Mouse (Mus musculus) midbrain, embryonic 12.5 days (tissue): ENCODE results near the gene Tgm1. TPM values are rescaled to one million over a fixed set of nuclear protein-coding genes. Genes with fewer than 3 reads are reported as not detected.

ENCODE experiments used
- ATAC-seq: fragments of 200-750 bp; cut with Nextera tagmentation; 2 replicates; pipeline ENCODE4 v1.8.0; 2017; ENCODE audit warnings: low read depth, moderate TSS enrichment, moderate library complexity; ENCODE audit not compliant: low FRiP score
- H3K27ac ChIP-seq: fragments of 300-500 bp; sonication (generic); replicated peaks from 2 replicates; pipeline ENCODE4 v1.5.1; 2016; ENCODE audit warnings: mild to moderate bottlenecking
- H3K27me3 ChIP-seq: fragments of 300-500 bp; sonication (generic); 2 replicates; pipeline ENCODE4 v1.6.1; 2016; ENCODE audit warnings: mild to moderate bottlenecking
- H3K36me3 ChIP-seq: fragments of 300-500 bp; sonication (generic); 2 replicates; pipeline ENCODE4 v1.6.1; 2016
- H3K4me1 ChIP-seq: fragments of 300-500 bp; sonication (generic); 2 replicates; pipeline ENCODE4 v1.6.1; 2016
- H3K4me2 ChIP-seq: fragments of 300-500 bp; sonication (generic); replicated peaks from 2 replicates; pipeline ENCODE4 v1.6.1; 2016; ENCODE audit warnings: mild to moderate bottlenecking, moderate library complexity
- H3K4me3 ChIP-seq: fragments of 300-500 bp; sonication (generic); 2 replicates; pipeline ENCODE4 v1.5.1; 2016; ENCODE audit warnings: mild to moderate bottlenecking
- H3K9ac ChIP-seq: fragments of 300-500 bp; sonication (generic); replicated peaks from 2 replicates; pipeline ENCODE4 v1.6.1; 2016; ENCODE audit warnings: mild to moderate bottlenecking, moderate library complexity
- H3K9me3 ChIP-seq: fragments of 300-500 bp; sonication (generic); 2 replicates; pipeline ENCODE4 v1.6.1; 2016; ENCODE audit warnings: mild to moderate bottlenecking
- WGBS: fragments of 180-500 bp; shearing (Covaris S2); methylation state at CpG from one replicate; pipeline ENCODE4 v1.1.7; 2016; 5-methylcytosine and 5-hydroxymethylcytosine counted together
- polyA plus RNA-seq: library from polyadenylated mRNA; unstranded; fragments of >200 nt; fragmentation: Nextera tagmentation; extraction: Ambion mirVana; gene quantifications from 2 replicates; pipeline ENCODE4 v1.2.1, GENCODE M21; 2016

Tgm1 gene
- polyA plus RNA-seq, 1 experiment from 2014 or later, result 0.59 TPM

DNA sequence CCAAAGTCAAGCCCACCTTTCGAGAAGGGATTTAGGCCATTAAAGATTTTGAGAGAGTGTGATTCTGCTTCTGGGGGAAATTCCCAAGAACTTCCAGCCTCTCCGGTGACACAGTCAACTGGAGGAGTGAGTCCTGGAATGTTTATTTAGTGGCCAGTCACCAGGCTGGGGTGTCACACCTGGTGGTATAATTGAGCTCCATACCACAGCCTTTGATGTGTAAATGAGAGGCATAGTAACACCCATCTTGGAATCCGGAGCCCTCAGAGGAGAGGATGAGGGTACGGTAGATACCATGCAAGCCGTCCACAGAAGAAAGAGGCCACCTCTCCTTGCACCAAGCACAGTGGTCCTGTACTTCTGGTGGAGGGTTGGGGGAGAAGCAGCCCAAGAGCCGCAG is 11.0 kb downstream of the Tgm1 start:
- no peak for ATAC-seq
- Histone ChIP-seq H3K4me3 (no peak overlapping the region), H3K36me3 (no peaks in the 10 kb centered on the region), H3K27me3 (peaks cover 4% of the 10 kb centered on the region; the same call in 1 of the 2 replicates), H3K4me2 (no peak overlapping the region), H3K9ac (no peak overlapping the region), H3K9me3 (no peaks in the 10 kb centered on the region), H3K27ac (no peak overlapping the region), H3K4me1 (no peaks in the 10 kb centered on the region)
- WGBS, result 70% methylated on average over 6 of the region's 6 CpGs

DNA sequence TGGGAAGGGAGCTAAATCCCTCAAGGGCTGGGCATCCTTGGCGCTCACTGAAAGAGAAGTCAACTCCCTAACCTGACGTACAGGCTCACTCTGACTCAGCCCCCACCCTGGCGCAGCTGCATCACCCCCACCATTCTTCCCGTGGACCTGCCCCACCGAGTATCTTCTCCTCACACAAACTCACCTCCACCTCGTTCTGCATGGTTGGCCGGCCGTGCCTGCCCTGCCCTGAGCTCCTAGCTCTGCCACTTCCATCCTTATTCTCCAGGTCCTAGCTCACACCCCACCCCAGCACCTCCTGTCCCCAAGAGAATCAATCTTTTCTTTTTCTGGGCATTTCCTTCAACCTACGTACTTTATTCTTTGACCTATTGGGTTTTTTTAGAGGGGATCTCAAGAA is 12.6 kb downstream of the Tgm1 start:
- no peak for ATAC-seq

DNA sequence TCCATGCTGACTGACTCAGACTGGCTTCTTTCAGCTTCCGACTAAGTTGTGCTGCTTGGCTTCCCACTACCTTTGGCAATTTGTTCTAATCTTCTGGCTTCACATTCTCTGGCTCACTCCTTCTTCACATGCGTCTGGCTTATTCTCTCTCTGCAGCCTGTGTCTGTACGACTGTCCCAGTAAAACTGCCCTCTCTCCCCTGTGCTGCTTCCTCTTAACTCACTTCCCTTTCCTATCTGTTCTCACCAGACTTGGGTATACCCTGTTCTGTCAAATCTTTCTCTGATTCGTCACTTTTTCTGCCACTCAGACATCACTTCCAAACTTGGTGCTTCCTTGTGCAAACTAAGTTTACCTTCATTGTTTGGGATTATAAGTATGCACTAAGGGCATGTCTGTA is 16.5 kb downstream of the Tgm1 start:
- ATAC-seq, result no peak
- Histone ChIP-seq H3K4me2 (no peak overlapping the region), H3K4me3 (no peak overlapping the region), H3K4me1 (no peaks in the 10 kb centered on the region), H3K27ac (no peak overlapping the region), H3K9ac (no peak overlapping the region), H3K9me3 (no peaks in the 10 kb centered on the region), H3K36me3 (no peaks in the 10 kb centered on the region), H3K27me3 (0 out of 2 replicates have a peak, but pooled peaks cover 4% of the 10 kb centered on the region)
- WGBS, result 83% methylated on average over 4 of the region's 4 CpGs

More for the DNA sequence above, 12.6 kb downstream of the Tgm1 start:
- Histone ChIP-seq H3K4me1 (no peaks in the 10 kb centered on the region), H3K27ac (no peak overlapping the region), H3K27me3 (peaks cover 4% of the 10 kb centered on the region; the same call in 1 of the 2 replicates), H3K4me3 (no peak overlapping the region), H3K4me2 (no peak overlapping the region), H3K9ac (no peak overlapping the region), H3K36me3 (no peaks in the 10 kb centered on the region), H3K9me3 (no peaks in the 10 kb centered on the region)
- WGBS, result 56% methylated on average over 9 of the region's 9 CpGs

DNA sequence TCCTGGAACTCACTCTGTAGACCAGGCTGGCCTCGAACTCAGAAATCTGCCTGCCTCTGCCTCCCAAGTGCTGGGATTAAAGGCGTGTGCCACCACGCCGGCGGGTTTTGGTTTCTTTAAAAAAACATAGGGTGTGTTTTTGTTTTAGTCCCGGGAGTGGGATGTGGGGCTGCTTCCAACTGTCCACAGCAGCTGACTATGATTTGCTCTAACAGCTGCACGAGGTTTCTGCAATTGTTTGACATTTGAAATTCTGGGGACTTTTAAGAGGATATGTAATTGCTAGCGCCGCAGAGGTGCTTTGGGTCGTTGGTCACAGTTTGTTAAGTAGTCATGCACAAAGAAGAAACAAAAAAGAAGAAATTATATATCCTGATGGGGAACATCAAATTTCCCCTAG is 24.3 kb downstream of the Tgm1 start:
- Histone ChIP-seq H3K9me3 (no peaks in the 10 kb centered on the region), H3K27ac (no peak overlapping the region), H3K4me3 (no peak overlapping the region), H3K4me2 (no peak overlapping the region), H3K36me3 (no peaks in the 10 kb centered on the region), H3K27me3 (0 out of 2 replicates have a peak, but pooled peaks cover 3% of the 10 kb centered on the region), H3K9ac (no peak overlapping the region), H3K4me1 (no peaks in the 10 kb centered on the region)
- 80% methylated on average over 10 of the region's 10 CpGs for WGBS
- no peak for ATAC-seq

GRCm38 (mm10) chr14:55682118-55682493 is 31.6 kb downstream of the Tgm1 start:
- peaks cover 29% of the 10 kb centered on the region for H3K36me3 ChIP-seq
- H3K27ac ChIP-seq, result peak overlapping the region; percentile 56; the same call in 1 of the 2 replicates
- H3K4me3 ChIP-seq, result peak overlapping the region; percentile 72
- ATAC-seq, result peak; percentile 60; the same call in 1 of the 2 replicates
- no peaks in the 10 kb centered on the region for H3K9me3 ChIP-seq
- peak overlapping the region; percentile 75 for H3K4me2 ChIP-seq
- peaks cover 11% of the 10 kb centered on the region for H3K4me1 ChIP-seq
- WGBS, result 16% methylated on average over 3 of the region's 3 CpGs
- peak overlapping the region; percentile 73; the same call in 1 of the 2 replicates for H3K9ac ChIP-seq
- H3K27me3 ChIP-seq, result no peaks in the 10 kb centered on the region

GRCm38 (mm10) chr14:55681160-55682117 is 32.3 kb downstream of the Tgm1 start, which contains the start of gene Tinf2:
TSS of gene Tinf2 (minus strand) at chr14:55681820.
- no peaks in the 10 kb centered on the region for H3K9me3 ChIP-seq
- peak; percentile 98 for ATAC-seq
- peak within 1 kb of the TSS; percentile 72 for H3K4me3 ChIP-seq
- peak within 1 kb of the TSS; percentile 75 for H3K4me2 ChIP-seq
- WGBS, result under 1% methylated on average over 65 of the region's 66 CpGs
- H3K9ac ChIP-seq, result peak within 1 kb of the TSS; percentile 73
- H3K27me3 ChIP-seq, result no peaks in the 10 kb centered on the region
- peak within 1 kb of the TSS; percentile 56; the same call in 1 of the 2 replicates for H3K27ac ChIP-seq
- peaks cover 11% of the 10 kb centered on the region for H3K4me1 ChIP-seq
- H3K36me3 ChIP-seq, result peaks cover 36% of the 10 kb centered on the region

GRCm38 (mm10) chr14:55677615-55678014 is 36.1 kb downstream of the Tgm1 start:
- Histone ChIP-seq H3K4me2 (no peak overlapping the region), H3K4me3 (no peak overlapping the region), H3K36me3 (peaks cover 43% of the 10 kb centered on the region), H3K9me3 (no peaks in the 10 kb centered on the region), H3K9ac (no peak overlapping the region), H3K27ac (no peak overlapping the region), H3K27me3 (no peaks in the 10 kb centered on the region), H3K4me1 (peaks cover 15% of the 10 kb centered on the region)
- no peak for ATAC-seq
- 89% methylated on average over 4 of the region's 4 CpGs for WGBS

GRCm38 (mm10) chr14:55672741-55673060 is 41.0 kb downstream of the Tgm1 start:
- Histone ChIP-seq H3K4me3 (peak overlapping the region; percentile 64), H3K36me3 (peaks cover 26% of the 10 kb centered on the region), H3K4me2 (peak overlapping the region; percentile 98), H3K9ac (peak overlapping the region; percentile 29), H3K27ac (0 out of 2 replicates have a peak overlapping the region, but pooled peaks have one; percentile 81), H3K4me1 (peaks cover 25% of the 10 kb centered on the region), H3K9me3 (no peaks in the 10 kb centered on the region), H3K27me3 (no peaks in the 10 kb centered on the region)
- WGBS, result 83% methylated on average over 7 of the region's 7 CpGs
- ATAC-seq, result no peak

- peaks cover 25% of the 10 kb centered on the region for H3K4me1 ChIP-seq
- H3K9ac ChIP-seq, result peak within 1 kb of the TSS; percentile 93
- H3K27me3 ChIP-seq, result no peaks in the 10 kb centered on the region
- peak within 1 kb of the TSS; percentile 81 for H3K27ac ChIP-seq
- H3K4me3 ChIP-seq, result peak within 1 kb of the TSS; percentile 64
- H3K9me3 ChIP-seq, result no peaks in the 10 kb centered on the region
- peak; percentile 98 for ATAC-seq
- under 1% methylated on average over 38 of the region's 38 CpGs for WGBS
- H3K4me2 ChIP-seq, result peak within 1 kb of the TSS; percentile 98
- peaks cover 22% of the 10 kb centered on the region for H3K36me3 ChIP-seq
These were observed 41.6 kb downstream of the Tgm1 start, which contains the start of the genes Gmpr2 and Nedd8 for GRCm38 (mm10) chr14:55671833-55672740. TSS of gene Gmpr2 (plus strand) at chr14:55671941. TSS of gene Nedd8 (minus strand) at chr14:55672124.

DNA sequence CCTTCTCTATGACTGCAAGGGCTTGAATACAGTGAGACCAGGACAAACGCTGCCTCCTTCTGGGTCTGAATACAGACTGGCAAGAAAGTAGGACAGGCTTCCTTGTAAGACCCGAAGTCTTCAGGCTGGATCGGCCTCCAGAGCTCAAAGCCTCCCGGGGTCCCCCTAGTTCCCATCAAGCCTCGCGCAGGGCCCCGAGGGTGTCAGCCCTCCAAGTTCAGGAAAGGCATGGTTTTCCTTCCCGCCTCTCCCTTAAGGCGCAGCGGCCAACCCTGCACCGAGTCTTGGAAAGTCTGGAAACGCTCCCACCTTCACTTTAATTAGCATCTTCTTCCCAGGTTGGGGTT is 42.3 kb downstream of the Tgm1 start:
- Histone ChIP-seq H3K9me3 (no peaks in the 10 kb centered on the region), H3K4me1 (peaks cover 25% of the 10 kb centered on the region), H3K9ac (peak overlapping the region; percentile 93), H3K4me2 (peak overlapping the region; percentile 98), H3K4me3 (peak overlapping the region; percentile 64), H3K27me3 (no peaks in the 10 kb centered on the region), H3K27ac (peak overlapping the region; percentile 81), H3K36me3 (peaks cover 20% of the 10 kb centered on the region)
- WGBS, result under 1% methylated on average over 12 of the region's 12 CpGs
- peak; percentile 53 for ATAC-seq

DNA sequence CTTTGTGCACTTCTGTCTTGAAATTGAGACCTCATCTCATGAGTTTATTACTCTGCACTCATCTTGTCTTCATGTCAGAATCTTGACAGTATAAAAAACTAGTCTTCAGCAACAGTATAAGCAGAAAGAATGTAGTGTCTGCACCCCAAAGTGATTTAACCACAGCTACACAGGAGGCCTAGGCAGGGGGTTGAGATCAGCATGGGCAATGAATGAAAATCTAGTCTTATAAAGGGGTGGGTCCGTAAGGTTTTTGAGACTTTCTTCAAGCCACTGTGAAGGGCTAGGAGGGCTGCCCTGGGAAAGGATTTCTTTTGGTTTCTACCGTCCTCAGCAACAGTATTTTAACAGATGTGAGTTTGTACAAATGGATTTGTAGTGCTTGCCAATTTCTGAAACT is 53.1 kb downstream of the Tgm1 start:
- WGBS, result 43% methylated on average over 2 of the region's 2 CpGs
- H3K4me2 ChIP-seq, result peak overlapping the region; percentile 58
- H3K27ac ChIP-seq, result peak overlapping the region; percentile 65; the same call in 1 of the 2 replicates
- no peak overlapping the region for H3K9ac ChIP-seq
- 0 out of 2 replicates have a peak, but pooled peaks cover 3% of the 10 kb centered on the region for H3K4me1 ChIP-seq
- 0 out of 2 replicates have a peak, but pooled peaks have one; percentile 10 for ATAC-seq
- no peaks in the 10 kb centered on the region for H3K27me3 ChIP-seq
- H3K4me3 ChIP-seq, result peak overlapping the region; percentile 75
- H3K9me3 ChIP-seq, result no peaks in the 10 kb centered on the region
- H3K36me3 ChIP-seq, result peaks cover 39% of the 10 kb centered on the region
